Mouse (Mus musculus) telencephalon, adult 2 months (tissue): ENCODE measurements around the gene Gm9639.
"Not testable (repeated sequence)": the region's sequence is repeated elsewhere in the genome, so short reads cannot be mapped to it uniquely, and the experiment has no call there.

Experiments used
- DNase-seq: peaks from one replicate; pipeline ENCODE4 v3.0.0-alpha.2; 2011; ENCODE audit warnings: low read depth, low spot score

Gene Gm9639

DNA sequence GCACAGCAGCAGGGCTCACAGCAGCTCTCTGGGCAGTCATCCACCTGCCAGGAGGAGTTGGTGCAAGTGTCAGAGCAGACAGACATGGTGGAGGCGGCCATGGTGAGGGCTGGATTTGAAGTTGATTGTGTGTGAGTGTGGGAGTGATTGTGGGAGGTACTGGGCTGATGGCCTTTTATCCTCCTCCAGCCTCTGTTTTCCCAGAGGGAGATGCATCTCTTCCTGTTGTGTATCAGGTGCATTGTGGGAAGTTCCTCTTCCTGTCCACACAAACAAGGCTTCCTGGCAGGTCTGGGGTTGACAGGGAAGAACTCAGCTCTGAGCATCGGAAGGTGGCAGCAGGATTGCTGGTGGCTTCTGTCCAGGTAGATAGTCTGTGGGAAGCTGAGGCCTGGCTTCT lies at the start of gene Gm9639:
Gene Gm9639, minus strand, starts transcription at position 101 of the 400 bp plus-strand sequence.
- DNase-seq: no peak

DNA sequence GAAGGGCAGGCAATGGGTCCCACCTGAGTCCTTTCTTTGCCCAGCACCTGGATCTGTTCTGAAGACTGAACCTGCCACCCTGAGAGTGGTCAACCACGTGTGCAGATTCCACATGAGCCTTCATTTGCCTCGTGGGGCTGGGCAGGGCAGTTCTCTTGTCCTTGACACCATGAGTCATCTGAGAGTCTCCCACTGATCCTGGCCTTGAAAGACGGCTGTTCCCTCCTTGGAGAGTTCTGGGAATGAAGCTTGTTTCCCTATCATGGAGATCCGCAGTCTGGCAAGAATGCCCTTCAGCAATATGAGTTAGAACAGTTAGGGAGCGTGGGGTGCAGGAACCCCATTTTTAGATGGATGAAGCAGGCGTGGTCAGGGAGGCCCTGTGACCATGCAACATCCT lies 44.1 kb upstream of the Gm9639 start:
- no peak for DNase-seq

DNA sequence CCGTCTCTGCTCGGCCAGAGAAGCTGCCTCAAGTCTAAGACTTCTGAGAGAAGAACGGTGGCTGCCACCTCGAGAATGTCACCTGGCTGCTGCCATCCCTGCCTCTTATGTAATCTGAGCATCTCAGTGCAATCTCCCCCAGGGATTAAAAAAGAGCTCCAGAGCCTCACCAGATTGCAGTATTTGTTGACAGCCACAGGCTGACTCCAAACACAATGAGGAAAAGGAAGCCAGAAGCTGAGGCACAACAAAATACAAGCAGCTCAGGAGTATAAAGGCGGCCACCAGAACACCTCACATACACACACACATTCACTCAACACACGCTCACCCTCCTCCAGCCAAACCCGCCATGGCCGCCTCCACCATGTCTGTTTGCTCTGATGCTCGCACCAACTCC lies 40.8 kb upstream of the Gm9639 start, which contains the start of gene Krtap10-10:
Gene Krtap10-10, plus strand, starts transcription at position 301 of the 400 bp plus-strand sequence.
- peak; percentile 9 for DNase-seq

DNA sequence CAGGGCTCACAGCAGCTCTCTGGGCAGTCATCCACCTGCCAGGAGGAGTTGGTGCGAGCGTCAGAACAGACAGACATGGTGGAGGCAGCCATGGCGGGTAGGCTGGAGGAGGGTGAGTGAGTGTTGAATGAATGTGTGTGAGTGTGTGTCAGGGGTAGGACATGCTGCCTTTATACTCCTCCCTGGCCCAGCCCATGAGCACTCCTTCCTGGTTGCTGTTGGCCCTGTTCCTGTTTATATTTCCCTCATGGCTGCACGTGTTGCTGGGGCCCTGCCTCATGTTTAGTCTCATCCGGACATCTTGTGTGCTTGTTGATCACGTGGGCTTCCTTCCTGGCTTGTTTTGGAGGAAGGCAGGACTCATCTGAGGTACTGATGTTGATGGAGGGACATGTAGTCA lies 32.1 kb upstream of the Gm9639 start, which contains the start of gene Krtap10-4:
Gene Krtap10-4, minus strand, starts transcription at position 145 of the 400 bp plus-strand sequence.
- no peak for DNase-seq

DNA sequence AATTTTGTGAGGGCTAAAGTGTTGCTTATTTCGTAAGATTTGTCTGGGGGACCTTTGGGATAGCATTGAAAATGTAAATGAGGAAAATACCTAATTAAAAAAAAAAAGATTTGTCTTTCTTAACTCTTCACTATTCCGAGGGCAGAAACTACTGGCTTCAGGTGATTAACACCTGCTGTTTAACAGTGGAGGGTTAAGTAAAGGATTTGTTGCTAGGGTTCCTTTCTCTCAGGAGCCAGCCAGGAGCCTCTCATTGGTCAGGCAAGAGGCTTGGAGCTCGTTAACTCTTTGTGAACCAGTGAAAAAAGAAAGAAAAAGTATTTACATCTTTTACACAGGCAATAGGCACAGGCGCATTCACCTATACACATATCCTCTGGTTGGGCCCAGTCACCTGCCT lies 24.3 kb upstream of the Gm9639 start:
- no peak for DNase-seq

DNA sequence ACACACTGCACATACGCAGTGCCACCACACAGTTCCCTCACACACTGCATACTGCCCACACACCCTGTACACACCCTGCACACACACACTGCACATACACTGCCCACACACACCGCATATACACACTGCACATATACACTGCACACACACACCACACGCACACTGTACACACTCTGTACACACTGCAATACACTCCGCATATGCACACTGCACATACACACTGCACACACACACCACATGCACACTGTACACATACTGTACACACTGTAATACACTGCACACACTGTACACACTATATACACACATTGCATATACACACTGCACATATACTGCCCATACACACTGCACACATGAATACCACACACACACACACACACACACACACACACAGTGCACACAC lies 23.6 kb upstream of the Gm9639 start:
- DNase-seq: no peak

DNA sequence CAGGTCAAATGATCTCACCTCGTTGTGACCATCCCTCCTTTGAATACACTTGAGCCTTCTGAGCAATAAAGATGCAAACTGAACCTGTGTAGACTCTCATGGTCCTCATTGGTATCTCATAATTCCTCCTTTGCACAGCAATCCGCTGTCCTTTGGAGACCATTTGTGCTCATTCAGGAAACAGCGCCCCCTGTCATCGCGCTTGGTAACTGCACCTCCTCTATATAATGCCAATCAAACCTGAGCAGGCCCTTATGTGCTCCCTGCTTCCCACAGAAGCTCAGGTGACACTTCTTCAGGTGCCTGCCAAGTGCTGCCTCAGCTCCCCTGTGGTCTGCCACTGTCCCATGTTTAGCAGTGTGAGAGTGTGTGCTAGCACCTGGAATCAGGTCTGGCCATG lies 20.6 kb upstream of the Gm9639 start:
- DNase-seq: no peak

DNA sequence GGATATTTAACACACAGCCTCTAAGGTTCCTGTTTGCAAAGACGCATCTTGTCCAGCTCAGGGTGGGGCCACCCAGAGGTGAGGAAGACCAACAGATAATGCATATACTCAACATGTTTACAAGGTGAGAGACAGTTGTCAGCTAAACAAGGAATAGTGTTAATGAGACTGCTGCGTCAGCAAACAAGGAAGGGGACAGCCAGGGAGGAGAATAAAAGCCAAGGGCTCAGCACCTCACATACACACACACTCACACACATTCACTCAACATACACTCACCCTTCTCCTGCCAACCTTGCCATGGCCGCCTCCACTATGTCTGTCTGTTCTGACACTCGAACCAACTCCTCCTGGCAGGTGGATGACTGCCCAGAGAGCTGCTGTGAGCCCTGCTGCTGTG lies 19.5 kb upstream of the Gm9639 start, which contains the start of gene Gm2696:
Gene Gm2696, plus strand, starts transcription at position 301 of the 400 bp plus-strand sequence.
- no peak for DNase-seq

DNA sequence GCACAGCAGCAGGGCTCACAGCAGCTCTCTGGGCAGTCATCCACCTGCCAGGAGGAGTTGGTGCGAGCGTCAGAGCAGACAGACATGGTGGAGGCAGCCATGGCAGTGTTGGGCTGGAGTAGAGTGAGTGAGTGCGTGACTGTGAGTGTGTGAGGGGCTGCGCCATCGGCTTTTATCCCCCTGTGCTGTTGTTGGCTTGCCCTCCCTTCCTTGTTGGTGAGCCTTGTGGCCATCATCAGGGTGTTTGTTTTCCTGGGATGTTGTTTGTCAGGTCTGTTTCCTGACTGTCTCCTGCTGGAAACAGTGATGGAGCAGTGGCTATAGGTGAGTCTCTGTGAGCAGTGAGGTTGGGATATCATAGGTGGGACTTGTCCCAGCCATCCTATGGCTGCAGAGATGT lies 16.9 kb upstream of the Gm9639 start, which contains the start of gene Gm9507:
Gene Gm9507, minus strand, starts transcription at position 101 of the 400 bp plus-strand sequence.
- no peak for DNase-seq

DNA sequence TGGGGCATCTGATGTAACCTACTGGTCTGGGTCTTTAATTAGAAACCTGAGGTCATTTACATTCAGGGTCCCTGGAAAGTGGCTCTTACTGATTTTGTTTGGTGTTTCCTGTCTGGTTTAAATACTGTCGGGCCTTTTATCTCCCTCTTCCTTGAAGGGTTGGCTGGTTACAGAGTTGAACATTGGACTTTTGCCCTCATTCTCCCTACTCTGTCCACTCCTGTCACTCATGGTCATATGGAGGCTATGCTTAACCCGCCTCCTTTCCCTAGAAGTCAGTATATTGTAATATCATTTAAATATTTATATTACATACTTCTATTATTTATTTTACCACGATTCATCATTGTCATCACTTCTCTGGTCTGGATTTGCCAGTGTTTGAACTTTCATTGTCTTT lies 9.2 kb upstream of the Gm9639 start:
- DNase-seq: no peak

DNA sequence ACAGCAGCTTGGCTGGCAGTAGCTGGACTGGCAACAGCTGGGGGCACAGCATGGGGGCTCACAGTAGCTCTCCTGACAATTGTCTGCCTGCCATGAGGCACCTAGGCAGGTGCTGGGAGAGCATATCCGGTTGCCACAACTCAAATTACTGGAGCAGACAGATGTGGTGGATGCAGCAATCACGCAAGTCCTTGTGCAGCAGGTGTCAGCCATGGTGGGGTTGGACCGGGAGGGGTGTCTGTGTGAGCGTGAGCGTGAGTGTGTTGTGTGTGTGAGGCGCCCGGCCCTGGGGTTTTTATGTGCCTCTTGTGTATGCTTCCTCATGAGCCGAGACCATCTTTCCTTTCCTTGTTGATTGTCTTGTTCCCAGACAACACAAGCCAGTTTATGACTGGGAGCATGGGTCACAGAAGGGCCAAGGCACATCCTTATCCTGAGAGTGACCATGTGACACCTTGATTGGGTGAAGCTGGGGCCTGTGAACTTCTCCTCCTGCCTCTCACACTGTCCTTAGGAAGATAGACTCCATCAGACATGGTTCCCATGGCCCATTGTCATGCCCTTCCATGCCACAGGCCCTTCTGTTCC lies 4.1 kb upstream of the Gm9639 start, which contains the start of gene Gm19668:
Gene Gm19668, minus strand, starts transcription at position 213 of the 588 bp plus-strand sequence.
- DNase-seq: no peak

DNA sequence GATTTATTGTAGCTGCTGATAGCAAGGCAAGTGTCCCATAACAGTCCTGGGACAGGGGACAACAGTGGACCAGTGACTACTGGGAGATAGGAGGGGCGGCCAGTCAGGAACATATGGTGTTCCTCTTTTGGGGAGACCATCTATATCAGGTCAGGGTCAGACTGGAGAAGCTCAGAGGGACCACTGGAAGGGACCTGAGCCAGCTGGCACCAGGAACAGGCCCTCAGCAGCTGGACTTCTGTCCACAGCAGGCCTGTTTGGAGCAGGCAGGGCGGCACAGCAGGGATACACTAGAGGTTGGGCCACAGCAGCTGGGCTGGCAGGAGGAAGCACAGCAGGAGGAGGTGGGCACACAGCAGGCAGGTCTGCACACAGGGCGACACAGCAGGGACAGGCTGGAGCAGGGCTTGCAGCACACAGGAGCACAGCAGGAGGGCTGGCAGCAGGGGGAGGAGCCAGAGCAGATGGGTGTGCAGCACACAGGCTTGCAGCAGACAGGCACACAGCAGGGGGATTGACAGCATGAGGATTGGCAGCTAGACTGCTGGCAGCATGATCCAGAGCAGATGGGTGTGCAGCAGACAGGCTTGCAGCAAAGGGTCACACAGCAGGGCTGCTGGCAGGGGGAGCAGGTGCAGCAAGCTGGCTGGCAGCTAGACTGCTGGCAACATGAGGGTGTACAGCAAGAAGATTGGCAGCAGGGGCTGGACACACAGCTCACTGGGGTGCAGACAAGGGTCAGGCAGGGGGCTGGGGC lies 3.5 kb upstream of the Gm9639 start:
- DNase-seq: not testable (repeated sequence)

DNA sequence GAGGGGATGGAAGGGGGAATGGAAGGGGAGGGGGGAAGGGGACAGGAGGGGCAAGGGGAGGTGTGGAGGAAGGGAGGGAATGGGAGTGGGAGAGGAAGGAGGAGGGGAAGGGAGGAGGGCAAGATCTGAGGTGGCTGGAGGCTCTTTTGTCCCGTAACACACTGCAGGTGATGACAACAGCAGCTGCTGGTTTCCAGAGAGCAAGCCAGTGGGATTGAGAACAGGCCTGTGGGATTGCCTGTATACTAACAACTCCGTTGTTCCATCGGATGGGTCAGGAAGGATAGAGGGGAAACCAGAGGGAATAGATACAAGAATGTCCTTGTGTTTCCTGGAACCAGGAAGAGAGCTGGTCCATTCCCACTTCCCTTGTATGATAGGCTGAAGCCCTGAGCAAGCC lies 2.8 kb upstream of the Gm9639 start:
- DNase-seq: no peak

DNA sequence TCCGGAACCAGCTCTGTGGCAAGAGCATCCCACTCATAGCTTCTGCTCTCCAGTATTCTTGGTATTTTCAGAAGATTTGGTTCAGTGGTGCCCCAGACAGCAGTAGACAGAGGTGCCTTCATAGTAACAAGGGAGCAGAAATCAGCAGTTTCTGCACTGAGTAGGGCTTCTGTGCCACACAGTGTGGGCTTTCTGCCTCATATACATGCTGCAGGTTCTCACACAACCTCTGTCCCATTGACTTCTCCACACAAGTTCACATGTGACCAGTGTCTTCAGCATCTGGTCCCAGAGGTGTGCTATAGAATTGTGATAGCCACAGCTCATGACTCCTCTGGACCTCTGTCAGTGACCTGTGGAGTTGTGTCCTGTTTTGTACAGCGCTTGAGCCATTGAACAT lies 6.3 kb downstream of the Gm9639 start:
- DNase-seq: no peak

DNA sequence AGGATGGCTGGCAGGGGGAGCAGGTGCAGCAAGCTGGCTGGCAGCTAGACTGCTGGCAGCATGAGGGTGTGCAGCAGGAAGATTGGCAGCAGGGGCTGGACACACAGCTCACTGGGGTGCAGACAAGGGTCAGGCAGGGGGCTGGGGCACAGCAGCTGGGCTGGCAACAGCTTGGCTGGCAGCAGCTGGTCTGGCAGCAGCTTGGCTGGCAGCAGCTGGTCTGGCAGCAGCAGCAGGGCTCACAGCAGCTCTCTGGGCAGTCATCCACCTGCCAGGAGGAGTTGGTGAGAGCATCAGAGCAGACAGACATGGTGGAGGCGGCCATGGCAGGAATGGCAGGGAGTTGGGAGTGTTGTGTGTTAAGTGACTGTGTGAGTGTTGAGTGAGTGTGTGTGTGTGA lies 7.0 kb downstream of the Gm9639 start, which contains the start of gene Gm7137:
Gene Gm7137, minus strand, starts transcription at position 325 of the 400 bp plus-strand sequence.
- not testable (repeated sequence) for DNase-seq

DNA sequence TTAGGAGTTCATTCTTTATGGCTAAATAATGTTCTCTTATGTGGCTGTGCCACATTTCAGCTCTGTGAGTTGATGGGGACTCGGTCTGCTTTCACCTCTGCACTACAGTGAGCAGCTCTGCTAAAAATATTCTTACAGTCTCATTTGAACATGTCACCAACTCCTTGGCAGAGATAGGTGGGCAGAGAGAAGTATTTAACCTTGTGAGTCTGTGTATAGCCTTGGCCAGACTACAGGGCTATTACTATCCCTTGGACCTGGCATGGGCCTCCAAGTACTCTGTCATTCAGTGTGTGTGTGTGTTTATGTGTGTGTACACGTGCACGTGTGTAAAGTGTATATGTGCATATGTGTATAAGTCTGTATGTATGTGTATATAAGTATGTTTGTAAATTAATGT lies 11.5 kb downstream of the Gm9639 start:
- DNase-seq: not testable (repeated sequence)

DNA sequence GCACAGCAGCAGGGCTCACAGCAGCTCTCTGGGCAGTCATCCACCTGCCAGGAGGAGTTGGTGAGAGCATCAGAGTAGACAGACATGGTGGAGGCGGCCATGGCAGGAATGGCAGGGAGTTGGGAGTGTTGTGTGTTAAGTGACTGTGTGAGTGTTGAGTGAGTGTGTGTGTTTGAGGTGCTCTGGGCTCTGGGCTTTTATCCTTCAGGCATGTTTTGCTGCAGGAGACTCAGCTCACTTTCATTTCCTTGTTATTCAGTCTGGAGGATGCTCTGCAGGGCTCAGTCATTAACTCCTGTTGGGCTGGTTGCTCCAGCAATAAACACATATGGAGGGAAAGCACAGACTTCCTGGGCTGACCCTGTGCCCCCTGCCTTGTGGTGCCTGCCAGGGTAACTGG lies 12.4 kb downstream of the Gm9639 start, which contains the start of gene Gm3250:
Gene Gm3250, minus strand, starts transcription at position 101 of the 400 bp plus-strand sequence.
- not testable (repeated sequence) for DNase-seq

DNA sequence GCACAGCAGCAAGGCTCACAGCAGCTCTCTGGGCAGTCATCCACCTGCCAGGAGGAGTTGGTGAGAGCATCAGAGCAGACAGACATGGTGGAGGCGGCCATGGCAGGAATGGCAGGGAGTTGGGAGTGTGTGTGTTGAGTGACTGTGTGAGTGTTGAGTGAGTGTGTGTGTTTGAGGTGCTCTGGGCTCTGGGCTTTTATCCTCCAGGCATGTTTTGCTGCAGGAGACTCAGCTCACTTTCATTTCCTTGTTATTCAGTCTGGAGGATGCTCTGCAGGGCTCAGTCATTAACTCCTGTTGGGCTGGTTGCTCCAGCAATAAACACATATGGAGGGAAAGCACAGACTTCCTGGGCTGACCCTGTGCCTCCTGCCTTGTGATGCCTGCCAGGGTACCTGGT lies 18.0 kb downstream of the Gm9639 start, which contains the start of gene Gm7138:
Gene Gm7138, minus strand, starts transcription at position 101 of the 400 bp plus-strand sequence.
- DNase-seq: not testable (repeated sequence)

DNA sequence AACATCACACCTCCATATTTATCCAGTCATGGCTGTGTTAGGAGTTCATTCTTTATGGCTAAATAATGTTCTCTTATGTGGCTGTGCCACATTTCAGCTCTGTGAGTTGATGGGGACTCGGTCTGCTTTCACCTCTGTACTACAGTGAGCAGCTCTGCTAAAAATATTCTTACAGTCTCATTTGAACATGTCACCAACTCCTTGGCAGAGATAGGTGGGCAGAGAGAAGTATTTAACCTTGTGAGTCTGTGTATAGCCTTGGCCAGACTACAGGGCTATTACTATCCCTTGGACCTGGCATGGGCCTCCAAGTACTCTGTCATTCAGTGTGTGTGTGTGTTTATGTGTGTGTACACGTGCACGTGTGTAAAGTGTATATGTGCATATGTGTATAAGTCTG lies 22.7 kb downstream of the Gm9639 start:
- DNase-seq: not testable (repeated sequence)

DNA sequence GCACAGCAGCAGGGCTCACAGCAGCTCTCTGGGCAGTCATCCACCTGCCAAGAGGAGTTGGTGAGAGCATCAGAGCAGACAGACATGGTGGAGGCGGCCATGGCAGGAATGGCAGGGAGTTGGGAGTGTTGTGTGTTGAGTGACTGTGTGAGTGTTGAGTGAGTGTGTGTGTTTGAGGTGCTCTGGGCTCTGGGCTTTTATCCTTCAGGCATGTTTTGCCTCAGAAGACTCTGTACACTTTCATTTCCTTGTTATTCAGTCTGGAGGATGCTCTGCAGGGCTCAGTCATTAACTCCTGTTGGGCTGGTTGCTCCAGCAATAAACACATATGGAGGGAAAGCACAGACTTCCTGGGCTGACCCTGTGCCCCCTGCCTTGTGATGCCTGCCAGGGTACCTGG lies 23.7 kb downstream of the Gm9639 start, which contains the start of gene Gm3238:
Gene Gm3238, minus strand, starts transcription at position 101 of the 400 bp plus-strand sequence.
- not testable (repeated sequence) for DNase-seq

DNA sequence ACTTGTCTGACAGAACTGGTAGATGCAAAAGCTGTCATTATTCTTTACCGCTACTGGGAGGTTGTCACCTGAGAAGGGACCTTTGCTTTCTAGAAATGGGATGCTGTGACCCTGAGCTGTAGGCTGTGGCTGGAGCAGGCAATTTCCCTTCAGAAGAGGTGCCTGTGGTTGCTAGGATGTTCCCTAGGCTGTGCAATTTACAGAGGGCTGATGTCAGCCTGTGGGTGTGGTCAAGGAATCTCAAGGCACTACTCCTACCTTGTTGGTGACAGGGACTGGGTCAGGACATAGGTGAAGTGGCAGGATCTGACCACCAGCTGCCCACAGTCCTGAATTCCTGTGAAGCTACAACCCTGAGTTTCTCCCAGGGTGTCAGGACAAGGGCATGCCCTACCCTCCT lies 25.1 kb downstream of the Gm9639 start:
- DNase-seq: no peak

DNA sequence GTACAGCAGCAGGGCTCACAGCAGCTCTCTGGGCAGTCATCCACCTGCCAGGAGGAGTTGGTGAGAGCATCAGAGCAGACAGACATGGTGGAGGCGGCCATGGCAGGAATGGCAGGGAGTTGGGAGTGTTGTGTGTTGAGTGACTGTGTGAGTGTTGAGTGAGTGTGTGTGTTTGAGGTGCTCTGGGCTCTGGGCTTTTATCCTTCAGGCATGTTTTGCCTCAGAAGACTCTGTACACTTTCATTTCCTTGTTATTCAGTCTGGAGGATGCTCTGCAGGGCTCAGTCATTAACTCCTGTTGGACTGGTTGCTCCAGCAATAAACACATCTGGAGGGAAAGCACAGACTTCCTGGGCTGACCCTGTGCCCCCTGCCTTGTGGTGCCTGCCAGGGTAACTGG lies 35.3 kb downstream of the Gm9639 start, which contains the start of gene Gm3233:
Gene Gm3233, minus strand, starts transcription at position 101 of the 400 bp plus-strand sequence.
- not testable (repeated sequence) for DNase-seq
